Mouse (Mus musculus) A20 (cell line): ENCODE results near the gene Zxdc.

Experiments used
- DNase-seq: peaks from one replicate; pipeline ENCODE4 v3.0.0-alpha.2; 2011; ENCODE audit warnings: low read depth, low spot score

The Zxdc gene

GRCm38 (mm10) chr6:90452603-90453002, 83.3 kb downstream of the Zxdc start:
- DNase-seq = no peak
